Mouse (Mus musculus): Measurements from ENCODE around the gene Chpf2. TPM values are rescaled to one million over a fixed set of nuclear protein-coding genes. Genes with fewer than 3 reads are reported as not detected.
A peak's percentile ranks its signal among the peaks of the same experiment; 100 is the strongest.

Chpf2 gene
- polyA plus RNA-seq, 1 experiment from 2014 or later, result 19.3 TPM

GRCm38 (mm10) chr5:24611366-24612301 is 25.1 kb downstream of the Chpf2 start:
- Histone ChIP-seq H3K9ac (replicated peaks) (no peak overlapping the region), H3K4me1 (peaks cover 36% of the 10 kb centered on the region), H3K4me2 (no peak overlapping the region), H3K9me3 (replicated peaks) (no peaks in the 10 kb centered on the region), H3K27ac (replicated peaks) (peak overlapping the region; percentile 42; the same call in 1 of the 2 replicates), H3K36me3 (no peaks in the 10 kb centered on the region), H3K27me3 (replicated peaks) (no peaks in the 10 kb centered on the region), H3K4me3 (replicated peaks) (no peak overlapping the region)
- WGBS, result 29% methylated on average over 7 of the region's 7 CpGs
- ATAC-seq (ENCODE audit: low FRiP score), result peak; percentile 51

- peaks cover 29% of the 10 kb centered on the region for H3K4me1 ChIP-seq
- no peaks in the 10 kb centered on the region for H3K27me3 ChIP-seq (replicated peaks)
- H3K4me2 ChIP-seq, result no peak overlapping the region
- no peaks in the 10 kb centered on the region for H3K36me3 ChIP-seq
- 67% methylated on average over 5 of the region's 5 CpGs for WGBS
- no peak overlapping the region for H3K9ac ChIP-seq (replicated peaks)
- H3K4me3 ChIP-seq (replicated peaks), result no peak overlapping the region
- H3K27ac ChIP-seq (replicated peaks), result no peak overlapping the region
- no peaks in the 10 kb centered on the region for H3K9me3 ChIP-seq (replicated peaks)
- ATAC-seq (ENCODE audit: low FRiP score), result peak; percentile 16; the same call in 1 of the 2 replicates
These were observed 25.7 kb downstream of the Chpf2 start for GRCm38 (mm10) chr5:24612302-24612649.

GRCm38 (mm10) chr5:24615097-24615496 is 28.6 kb downstream of the Chpf2 start:
- Histone ChIP-seq H3K9ac (replicated peaks) (no peak overlapping the region), H3K4me1 (peaks cover 20% of the 10 kb centered on the region), H3K27me3 (replicated peaks) (no peaks in the 10 kb centered on the region), H3K36me3 (no peaks in the 10 kb centered on the region), H3K27ac (replicated peaks) (no peak overlapping the region), H3K9me3 (replicated peaks) (no peaks in the 10 kb centered on the region), H3K4me3 (replicated peaks) (no peak overlapping the region), H3K4me2 (no peak overlapping the region)
- WGBS, result 47% methylated on average over 6 of the region's 6 CpGs
- ATAC-seq (ENCODE audit: low FRiP score), result peak; percentile 46; the same call in 1 of the 2 replicates

GRCm38 (mm10) chr5:24618921-24619320 is 32.4 kb downstream of the Chpf2 start:
- Histone ChIP-seq H3K4me1 (peaks cover 38% of the 10 kb centered on the region), H3K36me3 (no peaks in the 10 kb centered on the region), H3K4me3 (replicated peaks) (no peak overlapping the region), H3K9me3 (replicated peaks) (no peaks in the 10 kb centered on the region), H3K9ac (replicated peaks) (no peak overlapping the region), H3K27ac (replicated peaks) (no peak overlapping the region), H3K27me3 (replicated peaks) (no peaks in the 10 kb centered on the region), H3K4me2 (no peak overlapping the region)
- 84% methylated on average over 3 of the region's 3 CpGs for WGBS
- ATAC-seq (ENCODE audit: low FRiP score), result no peak

- Histone ChIP-seq H3K4me3 (replicated peaks) (no peak overlapping the region), H3K9ac (replicated peaks) (no peak overlapping the region; the same call in 1 of the 2 replicates), H3K4me1 (peaks cover 47% of the 10 kb centered on the region), H3K4me2 (no peak overlapping the region), H3K27me3 (replicated peaks) (no peaks in the 10 kb centered on the region), H3K9me3 (replicated peaks) (no peaks in the 10 kb centered on the region), H3K36me3 (no peaks in the 10 kb centered on the region), H3K27ac (replicated peaks) (no peak overlapping the region)
- WGBS, result 75% methylated on average over 8 of the region's 8 CpGs
- no peak for ATAC-seq (ENCODE audit: low FRiP score)
These were observed 33.6 kb downstream of the Chpf2 start for GRCm38 (mm10) chr5:24620116-24620515.

- 81% methylated on average over 8 of the region's 8 CpGs for WGBS
- ATAC-seq (ENCODE audit: low FRiP score), result no peak
- Histone ChIP-seq H3K4me1 (peaks cover 47% of the 10 kb centered on the region), H3K9me3 (replicated peaks) (no peaks in the 10 kb centered on the region), H3K36me3 (no peaks in the 10 kb centered on the region), H3K9ac (replicated peaks) (no peak overlapping the region), H3K4me2 (no peak overlapping the region), H3K4me3 (replicated peaks) (no peak overlapping the region), H3K27ac (replicated peaks) (no peak overlapping the region), H3K27me3 (replicated peaks) (no peaks in the 10 kb centered on the region)
These were observed 34.1 kb downstream of the Chpf2 start for GRCm38 (mm10) chr5:24620626-24621025.

- Histone ChIP-seq H3K36me3 (no peaks in the 10 kb centered on the region), H3K4me2 (peak overlapping the region; percentile 67), H3K4me3 (replicated peaks) (no peak overlapping the region), H3K9ac (replicated peaks) (peak overlapping the region; percentile 84; the same call in 1 of the 2 replicates), H3K27ac (replicated peaks) (no peak overlapping the region), H3K9me3 (replicated peaks) (no peaks in the 10 kb centered on the region), H3K27me3 (replicated peaks) (no peaks in the 10 kb centered on the region), H3K4me1 (peaks cover 47% of the 10 kb centered on the region)
- no peak for ATAC-seq (ENCODE audit: low FRiP score)
- 78% methylated on average over 7 of the region's 7 CpGs for WGBS
These were observed 36.0 kb downstream of the Chpf2 start for GRCm38 (mm10) chr5:24622386-24623040.

GRCm38 (mm10) chr5:24623041-24623985 is 36.8 kb downstream of the Chpf2 start:
- Histone ChIP-seq H3K4me3 (replicated peaks) (peak overlapping the region; percentile 60), H3K9me3 (replicated peaks) (no peaks in the 10 kb centered on the region), H3K27me3 (replicated peaks) (no peaks in the 10 kb centered on the region), H3K27ac (replicated peaks) (peak overlapping the region; percentile 80), H3K36me3 (no peaks in the 10 kb centered on the region), H3K4me2 (peak overlapping the region; percentile 67), H3K9ac (replicated peaks) (peak overlapping the region; percentile 84), H3K4me1 (peaks cover 47% of the 10 kb centered on the region)
- peak; percentile 8; the same call in 1 of the 2 replicates for ATAC-seq (ENCODE audit: low FRiP score)
- 42% methylated on average over 8 of the region's 8 CpGs for WGBS

GRCm38 (mm10) chr5:24623986-24624821 is 37.7 kb downstream of the Chpf2 start, which contains the start of gene Smarcd3:
Smarcd3 (minus strand) TSS chr5:24624411.
- WGBS, result 3% methylated on average over 32 of the region's 37 CpGs
- peak; percentile 90 for ATAC-seq (ENCODE audit: low FRiP score)
- peak within 1 kb of the TSS; percentile 67 for H3K4me2 ChIP-seq
- peak within 1 kb of the TSS; percentile 80 for H3K27ac ChIP-seq (replicated peaks)
- H3K27me3 ChIP-seq (replicated peaks), result no peaks in the 10 kb centered on the region
- H3K9me3 ChIP-seq (replicated peaks), result no peaks in the 10 kb centered on the region
- peak within 1 kb of the TSS; percentile 60 for H3K4me3 ChIP-seq (replicated peaks)
- peaks cover 47% of the 10 kb centered on the region for H3K4me1 ChIP-seq
- H3K9ac ChIP-seq (replicated peaks), result peak within 1 kb of the TSS; percentile 84
- no peaks in the 10 kb centered on the region for H3K36me3 ChIP-seq

- 44% methylated on average over 4 of the region's 4 CpGs for WGBS
- Histone ChIP-seq H3K36me3 (no peaks in the 10 kb centered on the region), H3K4me3 (replicated peaks) (peak overlapping the region; percentile 60), H3K27me3 (replicated peaks) (no peaks in the 10 kb centered on the region), H3K9me3 (replicated peaks) (no peaks in the 10 kb centered on the region), H3K4me2 (peak overlapping the region; percentile 67), H3K9ac (replicated peaks) (peak overlapping the region; percentile 84), H3K27ac (replicated peaks) (peak overlapping the region; percentile 80; the same call in 1 of the 2 replicates), H3K4me1 (peaks cover 47% of the 10 kb centered on the region)
- ATAC-seq (ENCODE audit: low FRiP score), result no peak
These were observed 38.2 kb downstream of the Chpf2 start for GRCm38 (mm10) chr5:24624822-24625120.
